Mouse (Mus musculus) left cerebral cortex, postnatal 25 days (tissue): ENCODE data around the gene Abtb2. TPM values are rescaled to one million over a fixed set of nuclear protein-coding genes. Genes with fewer than 3 reads are reported as not detected.

Source experiments
- DNase-seq, 2 experiments: peaks; one replicate each; pipeline ENCODE4 v3.0.0; 2022; ENCODE audit warnings: low spot score in 2 of 2, mixed read lengths in 1 of 2
- intact Hi-C: fragments of 180-260 bp; cut with DNase I; formaldehyde crosslinking; loops from one replicate; pipeline ENCODE4 v1.15.1; 2025
- total RNA-seq, 2 experiments: library from RNA; stranded (reverse); gene quantifications; 2 replicates each; pipeline ENCODE4 v1.2.3; 2021

Abtb2 gene
- total RNA-seq, 2 experiments from 2014 or later: 9.8 to 11.4 TPM

DNA sequence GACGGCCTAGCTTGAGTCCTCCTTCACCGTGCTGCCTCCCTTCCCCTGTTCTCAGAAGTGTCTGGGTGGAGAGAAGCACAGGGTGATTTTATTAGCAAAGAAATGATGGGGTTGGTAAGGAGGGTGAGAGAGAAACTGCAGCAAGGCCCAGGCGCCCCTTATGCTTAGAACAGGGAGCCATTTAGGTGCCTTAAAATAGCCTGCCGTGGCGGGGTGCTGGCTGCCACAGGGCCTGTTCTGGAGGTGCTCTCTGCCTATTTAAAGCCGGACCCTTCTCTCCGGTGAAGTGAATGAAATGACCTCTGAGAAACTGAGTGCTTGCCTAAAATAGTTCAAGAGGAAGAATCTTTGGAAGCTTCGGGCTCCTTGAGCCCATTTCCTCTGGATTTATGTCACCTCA is 14.6 kb downstream of the Abtb2 start:
- DNase-seq: no peak
- intact Hi-C loops: no loop called here

DNA sequence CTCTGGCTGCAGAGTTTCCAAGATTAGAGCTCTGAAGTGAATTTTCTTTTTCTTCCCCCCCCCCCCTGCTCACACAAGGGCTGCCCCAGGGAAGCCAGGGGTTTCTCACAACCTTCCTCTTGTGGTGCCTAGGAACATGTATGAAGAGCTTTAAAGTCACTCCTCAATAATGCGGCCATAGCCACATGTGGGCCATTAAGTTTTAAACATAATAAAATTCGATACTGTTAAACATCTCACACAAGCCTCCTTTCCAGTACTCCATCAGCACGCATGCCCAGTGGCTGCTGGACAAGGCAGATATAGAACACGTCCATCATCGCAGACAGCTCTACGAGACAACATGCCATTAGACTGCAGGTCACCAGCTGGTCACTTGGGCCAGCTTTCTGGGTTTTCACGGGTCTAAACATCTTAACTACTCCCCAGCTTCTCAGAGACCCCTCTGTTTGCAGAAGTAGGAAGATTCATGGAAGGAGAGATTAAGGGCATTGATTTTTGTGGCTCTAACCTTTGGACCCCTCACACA is 15.3 kb downstream of the Abtb2 start:
- DNase-seq: no peak
- intact Hi-C loops: no loop called here

DNA sequence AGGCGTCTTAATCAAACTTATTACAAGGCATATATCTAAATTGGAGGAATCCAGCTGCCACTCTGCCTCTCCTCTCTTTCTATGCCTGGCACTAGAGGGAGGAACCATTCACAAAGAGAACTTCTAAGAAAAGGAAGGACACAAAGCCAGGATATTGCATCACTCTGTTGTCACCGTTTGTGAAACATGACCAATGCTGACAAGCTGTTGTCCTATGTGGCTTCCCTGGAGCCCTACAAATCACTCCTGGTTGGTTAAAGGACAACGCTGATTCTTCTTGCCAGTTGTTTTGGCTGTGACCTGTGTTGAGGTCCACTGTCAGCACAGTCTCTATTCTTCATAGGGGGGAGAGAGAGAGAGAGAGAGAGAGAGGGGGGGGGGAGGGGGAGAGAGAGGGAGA is 17.2 kb downstream of the Abtb2 start:
- DNase-seq: no peak
- intact Hi-C loops: no loop called here

DNA sequence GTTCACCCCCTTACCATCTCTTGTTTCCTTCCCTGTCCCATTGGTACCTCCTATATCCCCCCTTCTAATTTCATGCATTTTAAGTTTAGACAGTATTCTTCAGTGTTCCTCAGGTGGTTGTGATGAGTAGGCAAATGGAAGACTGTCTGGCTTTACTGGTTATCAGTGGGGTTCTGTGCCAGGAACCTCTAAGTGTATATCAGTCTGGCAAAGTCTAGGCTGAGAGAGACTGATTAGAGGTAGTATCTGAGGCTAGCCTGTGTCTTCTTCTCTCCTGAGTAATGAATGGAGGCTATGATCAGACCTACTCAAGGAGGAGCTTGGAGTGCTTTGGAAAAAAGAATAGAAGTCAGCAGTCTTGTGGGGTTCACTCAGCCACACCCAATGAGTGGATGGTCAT is 18.0 kb downstream of the Abtb2 start:
- DNase-seq: no peak
- intact Hi-C loops: no loop called here

DNA sequence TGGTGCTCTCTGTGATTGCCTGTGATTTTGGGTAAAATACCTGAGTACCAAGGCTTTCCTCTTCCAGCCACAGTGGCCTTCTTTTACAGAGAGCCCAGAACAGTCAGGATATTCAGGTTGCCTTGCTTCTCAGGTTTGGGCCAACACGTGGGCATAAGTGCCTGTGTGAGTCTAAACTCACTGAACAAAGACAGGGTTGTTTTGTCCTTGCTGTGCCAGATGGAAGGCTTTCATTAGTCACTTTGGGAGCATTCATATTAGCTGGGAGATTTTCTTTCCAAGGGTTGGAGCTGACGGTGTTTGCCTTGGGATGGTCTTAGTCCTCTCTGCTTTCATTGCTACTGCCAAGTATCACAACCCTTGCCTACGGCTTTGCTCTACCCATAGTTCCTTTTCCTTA is 20.3 kb downstream of the Abtb2 start:
- no peak for DNase-seq
- intact Hi-C loops: no loop called here

DNA sequence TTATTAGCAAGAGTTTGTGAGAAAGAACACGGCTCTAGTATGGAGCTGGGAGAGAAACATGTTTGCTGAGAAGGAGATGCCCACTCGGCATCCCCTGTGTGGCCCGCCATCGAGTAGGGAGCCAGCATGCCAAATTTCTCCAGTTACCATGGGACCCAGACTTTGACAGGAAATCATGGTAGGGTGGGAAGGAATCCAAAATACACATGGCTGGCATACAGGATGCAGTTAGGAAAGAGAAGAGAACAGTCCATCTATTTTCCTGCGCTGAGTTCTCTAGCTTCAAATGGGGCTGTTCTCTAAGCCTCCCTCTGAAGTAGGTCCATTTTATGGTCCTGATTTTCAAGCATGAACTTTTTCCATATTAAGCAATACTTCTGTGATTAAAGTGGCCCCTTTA is 22.7 kb downstream of the Abtb2 start:
- intact Hi-C loops: no loop called here
- no peak for DNase-seq

DNA sequence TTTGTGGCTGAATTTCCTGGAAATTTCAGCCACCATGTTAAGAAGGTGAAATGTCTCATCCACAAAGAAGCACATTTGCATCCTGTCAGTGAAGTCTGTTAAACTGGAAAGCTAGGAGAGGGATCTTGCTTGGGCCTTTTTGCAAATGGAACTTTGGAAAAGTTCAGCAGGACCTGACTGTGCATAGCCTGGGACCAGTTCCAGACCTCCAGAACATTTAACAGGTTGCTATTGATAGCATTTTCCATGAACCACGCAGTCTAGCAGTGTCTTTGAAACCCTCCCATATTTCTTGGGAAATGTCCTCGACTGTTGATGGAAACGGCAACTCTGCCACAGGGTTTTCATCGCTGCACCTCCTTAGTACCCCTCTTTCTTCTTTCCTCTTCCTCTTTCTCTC is 23.3 kb downstream of the Abtb2 start:
- no peak for DNase-seq
- intact Hi-C loops: no loop called here

DNA sequence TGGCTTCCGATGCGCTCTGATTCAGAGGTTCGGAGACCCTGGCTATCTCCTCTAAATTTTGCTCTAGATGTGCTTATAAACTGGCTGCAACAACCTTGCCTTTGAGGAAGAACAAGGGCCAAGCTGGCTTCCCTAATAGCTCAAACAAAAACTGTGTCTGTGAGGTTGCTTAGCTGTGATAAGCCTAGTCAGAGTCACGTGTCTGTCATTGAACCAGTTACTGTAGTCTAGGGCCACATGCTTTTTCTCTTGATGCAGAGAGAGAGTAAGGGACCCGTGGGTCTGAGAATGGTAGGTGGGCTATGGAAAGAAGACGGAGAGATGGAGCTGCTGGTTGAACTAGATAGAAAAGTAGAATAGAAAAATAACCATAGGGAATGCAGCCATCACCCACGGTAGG is 24.5 kb downstream of the Abtb2 start:
- intact Hi-C loops: no loop called here
- no peak for DNase-seq

DNA sequence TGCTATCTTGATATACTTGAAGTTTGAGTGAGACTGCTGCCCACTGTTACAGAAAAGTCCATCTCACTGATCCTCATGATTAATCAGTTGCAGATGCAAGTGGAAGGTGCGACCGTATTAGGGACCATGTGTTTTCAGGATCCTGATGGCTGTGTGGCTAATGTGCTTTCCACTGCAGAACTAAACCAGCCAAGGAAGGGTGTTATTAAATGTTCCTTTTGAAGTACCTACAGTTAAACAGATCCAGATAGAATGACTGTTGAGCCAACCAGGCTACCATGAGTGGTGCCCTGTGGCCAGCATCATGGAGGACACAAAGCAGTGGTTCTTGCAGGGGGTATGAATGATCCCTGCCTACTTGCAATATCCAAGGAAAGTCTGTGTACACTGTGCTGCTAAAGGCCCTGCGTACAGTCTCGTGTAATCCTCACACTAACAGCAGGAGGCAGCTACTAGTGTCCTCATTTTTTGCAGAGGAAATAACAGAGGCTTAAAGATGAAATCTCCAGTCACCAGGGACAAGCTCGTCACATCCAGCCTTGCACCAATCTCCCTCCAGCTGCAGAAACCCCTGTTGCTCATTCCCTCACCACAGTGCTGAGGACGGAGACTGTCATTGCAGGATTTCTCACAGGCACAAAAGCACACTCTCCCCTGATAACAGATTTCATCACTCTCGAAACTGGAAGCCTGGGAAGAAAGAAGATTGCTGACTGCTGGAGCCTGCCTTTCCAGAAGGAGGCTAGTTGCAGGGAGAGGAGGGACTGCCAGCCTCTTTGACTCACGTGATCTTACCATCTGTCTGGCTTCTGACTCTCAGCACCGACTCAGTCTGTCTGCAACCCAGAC is 25.9 kb downstream of the Abtb2 start:
- intact Hi-C loops: no loop called here
- peak; percentile 45 to 83 for DNase-seq

DNA sequence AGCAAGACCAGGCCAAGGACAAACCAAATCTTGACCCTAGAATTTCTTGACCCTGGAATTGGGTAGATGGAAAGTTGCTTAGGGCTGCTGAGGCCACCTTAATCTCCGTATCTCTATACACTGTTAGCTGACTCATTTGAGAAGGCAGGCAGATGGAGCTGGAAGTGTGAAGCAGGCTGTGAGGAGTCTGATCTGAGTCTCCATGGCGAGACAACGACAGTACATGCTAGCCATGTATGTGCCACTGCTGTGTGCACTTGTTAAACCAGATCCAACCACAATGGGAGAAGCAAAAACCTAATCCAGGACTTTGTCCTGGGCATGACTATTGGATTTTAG is 26.4 kb downstream of the Abtb2 start:
- intact Hi-C loops: no loop called here
- DNase-seq: no peak

DNA sequence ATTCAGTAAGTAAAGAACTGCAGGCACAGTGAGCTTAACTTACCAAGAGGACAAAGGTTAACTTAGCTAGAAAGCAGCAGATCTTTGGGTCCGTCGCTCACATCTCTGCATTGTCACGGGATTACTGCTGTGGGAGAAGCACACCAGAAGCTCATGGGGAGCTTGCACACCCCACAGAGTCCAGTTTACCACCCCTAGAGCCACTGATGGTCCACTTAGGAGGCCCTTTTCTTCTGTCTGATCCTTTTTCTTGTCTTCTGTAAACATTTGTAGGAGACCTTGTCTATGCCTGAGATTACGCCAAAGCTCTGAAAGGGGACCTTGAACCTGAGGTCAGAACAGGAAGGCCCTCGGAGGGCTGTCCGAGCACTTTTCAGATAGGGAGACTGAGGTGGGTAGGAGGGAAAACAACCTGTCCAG is 28.5 kb downstream of the Abtb2 start:
- intact Hi-C loops: no loop called here
- DNase-seq: no peak

DNA sequence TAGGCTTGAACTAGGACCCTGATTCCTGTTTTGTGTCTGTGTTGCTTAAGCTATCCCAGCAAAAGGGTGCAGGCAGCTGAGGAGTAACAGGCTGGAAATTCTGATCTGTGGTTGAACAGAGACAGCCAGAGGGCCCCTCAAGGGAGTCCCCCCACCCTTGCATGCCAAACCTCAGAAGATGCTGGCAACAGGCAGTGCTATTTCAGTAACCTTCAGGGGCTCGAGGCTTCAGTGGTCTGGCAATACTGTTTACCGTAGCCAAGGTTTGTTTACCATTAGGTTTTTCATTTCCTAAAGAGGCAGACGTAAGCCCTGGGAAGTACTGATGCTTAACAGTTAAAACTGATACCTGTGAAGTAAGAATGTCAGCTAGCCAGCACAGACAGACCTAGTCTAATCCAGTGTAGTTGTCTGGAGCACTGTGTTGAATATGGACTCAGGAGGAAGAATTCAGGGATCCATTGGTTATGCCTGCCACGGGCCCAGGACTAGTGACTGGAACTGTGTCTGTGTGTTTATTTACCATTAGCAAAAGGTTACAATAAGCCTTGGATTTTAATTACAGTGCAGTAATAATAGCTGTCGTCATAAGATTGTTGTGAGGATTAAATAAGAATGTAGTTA is 29.0 kb downstream of the Abtb2 start:
- intact Hi-C loops: no loop called here
- no peak for DNase-seq

DNA sequence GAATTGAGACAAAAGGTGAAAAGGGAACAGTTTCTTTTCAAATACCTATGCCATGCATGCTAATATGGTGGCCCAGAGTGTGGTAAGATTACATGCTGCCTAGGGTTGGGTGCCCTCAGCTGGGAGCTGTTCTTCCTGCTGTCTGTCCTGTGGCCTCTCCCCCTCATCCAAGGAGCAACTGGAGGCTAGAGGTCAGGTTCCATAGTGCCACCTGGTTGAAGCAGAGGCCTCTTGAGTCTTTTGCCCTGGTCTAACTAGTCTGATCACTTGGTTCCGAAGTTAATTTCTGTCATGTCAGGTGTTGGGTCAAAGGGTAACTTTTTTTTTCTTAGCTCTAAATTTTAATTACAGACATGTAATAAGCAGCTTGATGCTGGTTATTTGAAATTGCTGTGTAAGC is 33.2 kb downstream of the Abtb2 start:
- DNase-seq: no peak
- intact Hi-C loops: no loop called here

DNA sequence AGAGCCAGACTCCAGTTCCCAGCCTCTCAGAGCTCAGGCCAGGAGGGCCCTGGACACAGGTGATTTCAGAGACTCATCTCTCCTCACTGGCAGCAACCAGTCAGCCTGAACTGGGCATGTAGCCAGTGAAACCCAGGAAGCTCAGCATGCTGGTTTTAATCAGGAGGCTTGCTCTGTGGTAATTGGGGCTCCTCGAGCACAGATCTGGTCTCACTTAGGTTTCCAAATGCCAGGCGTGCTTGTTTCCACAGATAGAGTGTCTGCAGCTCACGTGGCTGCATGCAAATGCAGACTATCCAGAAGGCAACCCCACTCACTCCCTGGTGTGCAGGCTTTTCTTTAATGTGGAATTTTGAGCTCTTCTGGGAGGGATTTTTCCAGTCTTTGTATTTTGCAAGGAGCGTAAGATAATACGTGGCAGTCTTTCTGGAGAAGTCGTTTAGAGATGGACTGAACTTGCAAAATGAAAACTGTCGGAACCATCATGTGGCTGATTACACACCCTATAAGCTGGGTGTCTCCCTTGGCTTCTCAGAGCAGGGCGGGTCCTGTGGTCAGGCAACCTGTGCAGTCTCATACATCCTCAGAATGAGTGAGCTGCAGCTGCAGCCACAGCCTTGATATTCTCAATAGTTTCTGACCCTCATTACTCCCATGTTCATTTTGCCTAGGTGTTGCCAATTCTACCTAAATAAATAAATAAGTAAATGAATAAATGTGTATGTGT is 34.2 kb downstream of the Abtb2 start:
- DNase-seq: peak; percentile 49 to 77
- intact Hi-C loops: no loop called here

DNA sequence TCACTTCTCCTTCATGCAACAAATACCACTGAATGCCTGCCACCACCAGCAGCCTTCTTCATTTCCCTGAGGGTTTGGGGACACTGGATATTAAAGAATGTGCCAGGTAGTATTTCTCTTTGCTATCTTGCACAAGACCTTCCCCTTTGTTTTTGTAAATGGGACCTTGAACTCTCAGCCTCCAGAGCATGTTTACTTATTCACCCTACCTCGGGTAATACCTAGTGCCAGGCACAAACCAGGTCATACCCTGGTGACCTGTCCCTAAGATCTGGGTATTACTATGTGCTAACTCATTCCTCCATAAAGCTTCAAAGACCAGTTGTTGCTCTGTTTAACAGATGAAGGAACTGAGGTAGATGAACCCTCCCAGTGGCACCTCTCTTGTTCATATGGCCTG is 35.0 kb downstream of the Abtb2 start:
- intact Hi-C loops: no loop called here
- no peak for DNase-seq

DNA sequence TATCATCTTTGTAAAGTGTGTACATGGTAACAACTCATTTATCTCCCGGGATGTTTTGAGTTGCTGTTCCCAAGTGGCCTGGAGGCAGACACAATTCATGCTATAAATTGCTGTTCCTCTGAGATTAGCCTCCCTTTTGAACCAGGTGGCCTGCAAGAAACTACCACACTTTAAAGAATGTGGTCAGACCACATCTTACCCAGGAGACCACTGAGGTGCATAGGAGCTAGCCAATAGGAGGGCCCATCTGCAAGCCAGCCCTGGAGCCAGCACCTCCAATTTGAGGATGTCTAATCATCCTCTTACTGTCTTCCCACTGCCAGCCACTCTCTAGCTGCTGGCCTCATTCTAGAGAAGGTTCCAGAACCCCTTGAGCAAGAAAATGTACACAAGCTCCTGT is 35.4 kb downstream of the Abtb2 start:
- DNase-seq: no peak
- intact Hi-C loops: no loop called here

DNA sequence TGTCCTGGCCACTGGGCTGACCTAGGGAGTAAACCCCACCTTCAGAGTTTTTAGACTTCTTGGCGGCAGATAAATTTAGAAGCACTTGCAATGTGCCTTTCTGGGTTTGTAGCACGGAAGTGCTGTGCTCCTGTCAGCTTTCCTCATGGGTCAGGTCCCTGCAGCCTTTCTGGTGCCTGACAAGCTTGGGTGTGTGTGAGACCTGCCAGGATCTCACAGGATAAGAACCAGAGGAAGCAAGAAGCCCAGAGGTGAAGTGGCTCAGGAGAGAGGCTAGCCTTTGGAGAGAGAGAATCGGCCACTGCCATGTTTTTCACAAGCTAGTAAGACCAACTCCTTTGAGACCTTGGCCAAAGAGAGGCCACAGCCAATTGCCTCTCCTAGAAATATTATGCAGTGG is 37.1 kb downstream of the Abtb2 start:
- intact Hi-C loops: no loop called here
- DNase-seq: no peak

DNA sequence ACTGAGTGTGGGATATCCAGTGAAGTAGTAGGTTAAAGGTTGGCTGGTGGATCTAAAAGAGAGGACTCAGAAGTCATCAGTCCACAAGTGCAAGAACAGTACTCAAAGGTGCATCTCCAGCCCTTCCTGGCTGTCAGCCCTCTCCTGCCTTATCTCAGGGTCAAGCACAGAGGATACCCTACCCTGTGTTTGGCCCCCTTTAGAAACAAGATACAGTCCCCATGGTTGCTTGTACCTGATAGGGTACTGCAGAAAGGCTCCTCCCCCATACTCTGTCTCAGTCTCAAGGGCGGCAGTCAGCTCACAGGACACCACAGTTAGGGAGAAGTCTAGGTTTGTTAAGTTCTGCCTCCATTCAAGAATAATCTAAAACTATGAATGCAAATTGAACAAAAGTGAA is 37.8 kb downstream of the Abtb2 start:
- intact Hi-C loops: no loop called here
- no peak for DNase-seq

DNA sequence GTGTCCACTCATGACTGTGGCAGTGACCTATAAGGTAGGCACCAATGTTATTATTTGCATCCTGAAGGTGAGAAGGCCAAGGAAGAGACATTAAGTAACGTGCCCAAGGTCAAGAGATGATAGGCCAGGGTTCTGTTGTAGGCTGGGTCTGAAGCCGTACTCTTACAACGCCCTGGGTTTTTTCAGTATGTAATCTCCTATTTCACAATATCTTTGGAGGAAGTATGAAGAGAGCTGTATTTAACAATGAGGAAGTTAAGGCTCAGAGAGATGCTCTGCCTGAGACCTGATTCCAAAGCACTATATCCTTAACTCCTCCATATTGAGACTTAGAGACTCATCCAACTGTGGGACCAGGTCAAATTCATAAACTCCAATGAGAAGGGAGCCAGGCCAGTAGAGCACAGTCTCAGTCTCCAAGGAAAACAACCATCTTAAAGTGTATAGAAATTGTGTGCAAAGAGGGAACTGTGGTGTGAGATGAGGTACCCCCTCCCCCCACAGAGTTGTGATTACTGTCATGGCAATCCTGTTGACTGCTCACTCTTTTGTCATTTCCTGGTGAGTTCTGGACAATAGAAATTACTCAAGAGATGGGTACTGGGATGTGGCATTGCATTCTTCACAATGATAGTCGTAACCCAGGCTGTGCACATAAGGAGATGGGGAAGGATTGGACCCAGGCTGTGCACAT is 39.8 kb downstream of the Abtb2 start:
- intact Hi-C loops: no loop called here
- no peak for DNase-seq

DNA sequence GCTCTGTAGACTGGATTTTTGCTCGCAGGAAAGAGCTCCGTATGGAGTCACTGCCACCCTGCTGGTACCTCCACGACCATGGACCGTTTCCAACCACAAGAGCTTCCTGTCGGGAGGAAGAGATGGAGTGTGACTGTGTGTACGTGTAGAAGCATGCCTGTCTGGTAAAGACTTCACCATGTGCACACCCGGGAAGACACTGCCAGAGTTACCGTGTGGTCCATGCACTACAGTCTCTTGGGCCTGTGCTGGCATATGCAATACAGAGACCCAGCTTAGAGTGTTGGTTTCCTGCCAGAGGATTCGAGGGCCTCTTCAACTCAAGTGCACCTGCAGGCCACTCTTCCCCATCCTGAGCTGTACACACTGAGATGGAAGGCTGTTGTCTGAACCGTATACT is 41.8 kb downstream of the Abtb2 start:
- no peak for DNase-seq
- intact Hi-C loops: no loop called here
